Mouse (Mus musculus) liver, postnatal 0 days (tissue): Measurements from ENCODE around the gene Tmcc3. TPM values are rescaled to one million over a fixed set of nuclear protein-coding genes. Genes with fewer than 3 reads are reported as not detected.

Source experiments
- ATAC-seq: fragments of 200-750 bp; cut with Nextera tagmentation; 2 replicates; pipeline ENCODE4 v1.8.0; 2017; ENCODE audit warnings: mild to moderate bottlenecking, moderate library complexity
- DNase-seq: peaks from one replicate; pipeline ENCODE4 v3.0.0-alpha.2; 2016
- H3K27ac ChIP-seq: fragments of 300-500 bp; sonication (generic); 2 replicates; pipeline ENCODE4 v1.5.1; 2014; ENCODE audit warnings: antibody characterized with exemption, moderate library complexity, mild to moderate bottlenecking, low read depth
- H3K27me3 ChIP-seq: fragments of 300-500 bp; sonication (generic); 2 replicates; pipeline ENCODE4 v1.6.1; 2014; ENCODE audit warnings: low read length, control low read depth, mixed read lengths; ENCODE audit not compliant: insufficient read depth
- H3K36me3 ChIP-seq: fragments of 300-500 bp; sonication (generic); replicated peaks from 2 replicates; pipeline ENCODE4 v1.6.1; 2014; ENCODE audit warnings: mild to moderate bottlenecking, control low read depth, low read length, moderate library complexity, mixed read lengths; ENCODE audit not compliant: insufficient read depth
- H3K4me1 ChIP-seq: fragments of 300-500 bp; sonication (generic); 2 replicates; pipeline ENCODE4 v1.6.1; 2014; ENCODE audit warnings: antibody characterized with exemption, mild to moderate bottlenecking, control low read depth; ENCODE audit not compliant: insufficient read depth
- H3K4me2 ChIP-seq: fragments of 300-500 bp; sonication (generic); 2 replicates; pipeline ENCODE4 v1.6.1; 2014; ENCODE audit warnings: low read depth, mild to moderate bottlenecking, low read length, moderate library complexity, mixed read lengths
- H3K4me3 ChIP-seq: fragments of 300-500 bp; sonication (generic); 2 replicates; pipeline ENCODE4 v1.5.1; 2014; ENCODE audit warnings: low read depth, low read length
- H3K9ac ChIP-seq: fragments of 300-500 bp; sonication (generic); replicated peaks from 2 replicates; pipeline ENCODE4 v1.6.1; 2014; ENCODE audit warnings: mild to moderate bottlenecking, moderate library complexity
- H3K9me3 ChIP-seq: fragments of 300-500 bp; sonication (generic); 2 replicates; pipeline ENCODE4 v1.6.1; 2016; ENCODE audit warnings: mild to moderate bottlenecking, control low read depth, low read length, mixed read lengths
- CTCF ChIP-seq: sonication (generic); IDR thresholded peaks from 2 replicates; pipeline ENCODE4 v1.5.1; 2016; ENCODE audit warnings: antibody characterized with exemption, low read depth
- EP300 ChIP-seq: IDR thresholded peaks from 2 replicates; pipeline ENCODE4 v1.6.1; 2016; ENCODE audit warnings: antibody characterized with exemption, low read depth, mild to moderate bottlenecking
- WGBS: fragments of 180-500 bp; shearing (Covaris S2); extraction: QIAGEN DNeasy Blood & Tissue Kit; methylation state at CpG from one replicate; pipeline ENCODE4 v1.1.7; 2014; ENCODE audit not compliant: insufficient replicate concordance; 5-methylcytosine and 5-hydroxymethylcytosine counted together
- polyA plus RNA-seq: library from polyadenylated mRNA; unstranded; fragments of >200 nt; fragmentation: Nextera tagmentation; extraction: Ambion mirVana; gene quantifications from 2 replicates; pipeline ENCODE4 v1.2.1, GENCODE M21; 2015

Gene Tmcc3
- polyA plus RNA-seq, 1 experiment from 2014 or later, result 6.6 TPM

DNA sequence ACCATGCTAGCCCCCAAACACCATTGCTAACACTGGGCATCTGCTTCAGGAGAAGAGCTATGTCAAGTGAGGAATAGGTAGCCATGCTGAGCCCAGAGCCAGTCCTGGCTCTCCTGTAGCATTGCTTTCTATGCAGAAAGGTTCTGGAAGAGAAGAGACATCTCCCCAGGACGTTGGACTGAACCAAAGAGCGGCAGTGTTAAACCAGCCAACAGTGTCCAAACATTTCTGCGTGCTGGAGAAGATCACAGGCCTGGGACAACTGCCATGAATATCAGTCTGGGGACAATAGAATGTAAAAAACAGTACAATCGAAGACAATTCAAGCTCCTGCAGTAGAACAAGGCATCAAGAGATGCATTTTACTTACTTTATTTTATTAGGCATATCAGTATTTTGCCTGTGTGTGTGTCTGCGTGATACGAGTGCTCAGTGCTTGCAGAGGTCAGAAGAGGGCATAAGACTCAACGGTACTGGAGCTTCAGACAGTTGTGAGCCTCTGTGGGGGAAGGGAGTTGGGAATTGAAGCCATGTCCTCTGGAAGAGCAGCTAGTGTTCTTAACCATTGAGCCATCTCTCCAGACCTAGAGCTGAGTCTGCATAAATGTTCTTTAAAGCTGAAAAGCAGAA is 134.7 kb downstream of the Tmcc3 start:
- no peak overlapping the region for H3K27ac ChIP-seq
- peaks cover 3% of the 10 kb centered on the region; the same call in 1 of the 2 replicates for H3K4me1 ChIP-seq
- no peak overlapping the region for H3K9ac ChIP-seq
- no peak overlapping the region for H3K4me3 ChIP-seq
- no peaks in the 10 kb centered on the region for H3K27me3 ChIP-seq
- TF ChIP-seq EP300 (no peak), CTCF (no peak)
- no peaks in the 10 kb centered on the region for H3K36me3 ChIP-seq
- no peak for DNase-seq
- 67% methylated on average over 7 of the region's 7 CpGs for WGBS
- H3K4me2 ChIP-seq, result no peak overlapping the region
- ATAC-seq, result no peak
- no peaks in the 10 kb centered on the region for H3K9me3 ChIP-seq

- no peak for DNase-seq
- H3K4me1 ChIP-seq, result peaks cover 3% of the 10 kb centered on the region; the same call in 1 of the 2 replicates
- WGBS, result 33% methylated on average over 3 of the region's 3 CpGs
Observed at GRCm38 (mm10) chr10:94449676-94450075, 137.9 kb downstream of the Tmcc3 start.

DNA sequence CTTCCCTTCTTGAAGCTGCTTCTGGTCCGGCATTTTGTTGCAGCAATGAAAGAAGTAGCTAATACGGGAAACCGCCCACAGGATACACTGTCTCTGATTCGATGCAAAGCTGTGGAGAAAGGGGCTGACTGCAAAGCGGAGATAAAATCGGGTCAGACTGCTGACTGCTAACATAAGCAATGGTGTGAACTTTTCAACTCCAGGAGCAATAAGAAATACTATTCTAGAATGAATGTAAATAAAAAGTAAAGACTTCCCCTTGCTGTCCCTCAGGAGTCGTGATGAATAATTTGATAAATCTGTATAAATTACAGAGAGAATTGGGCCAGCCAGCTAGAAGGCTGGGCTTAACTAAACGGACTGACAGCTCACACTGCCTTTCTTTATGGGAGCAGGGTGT is 139.0 kb downstream of the Tmcc3 start:
- no peaks in the 10 kb centered on the region for H3K27me3 ChIP-seq
- H3K27ac ChIP-seq, result no peak overlapping the region
- no peak overlapping the region for H3K9ac ChIP-seq
- no peaks in the 10 kb centered on the region for H3K9me3 ChIP-seq
- no peak overlapping the region for H3K4me3 ChIP-seq
- 49% methylated on average over 8 of the region's 8 CpGs for WGBS
- DNase-seq (no peak), ATAC-seq (no peak)
- TF ChIP-seq EP300 (no peak), CTCF (no peak)
- peaks cover 3% of the 10 kb centered on the region; the same call in 1 of the 2 replicates for H3K4me1 ChIP-seq
- no peaks in the 10 kb centered on the region for H3K36me3 ChIP-seq
- H3K4me2 ChIP-seq, result no peak overlapping the region

More at GRCm38 (mm10) chr10:94449676-94450075, 137.9 kb downstream of the Tmcc3 start:
- no peak for ATAC-seq
- Histone ChIP-seq H3K9me3 (no peaks in the 10 kb centered on the region), H3K27ac (no peak overlapping the region), H3K36me3 (no peaks in the 10 kb centered on the region), H3K4me3 (no peak overlapping the region), H3K4me2 (no peak overlapping the region), H3K9ac (no peak overlapping the region), H3K27me3 (no peaks in the 10 kb centered on the region)
- TF ChIP-seq CTCF, result no peak
- TF ChIP-seq EP300, result no peak

- Histone ChIP-seq H3K9me3 (no peaks in the 10 kb centered on the region), H3K36me3 (no peaks in the 10 kb centered on the region), H3K9ac (no peak overlapping the region), H3K4me1 (no peaks in the 10 kb centered on the region), H3K4me3 (no peak overlapping the region), H3K27me3 (no peaks in the 10 kb centered on the region), H3K4me2 (no peak overlapping the region), H3K27ac (no peak overlapping the region)
- 66% methylated on average over 1 of the region's 1 CpGs for WGBS
- DNase-seq (no peak), ATAC-seq (no peak)
- TF ChIP-seq CTCF, result no peak
- no peak for TF ChIP-seq EP300
Observed at GRCm38 (mm10) chr10:94457454-94457853, 145.7 kb downstream of the Tmcc3 start.

DNA sequence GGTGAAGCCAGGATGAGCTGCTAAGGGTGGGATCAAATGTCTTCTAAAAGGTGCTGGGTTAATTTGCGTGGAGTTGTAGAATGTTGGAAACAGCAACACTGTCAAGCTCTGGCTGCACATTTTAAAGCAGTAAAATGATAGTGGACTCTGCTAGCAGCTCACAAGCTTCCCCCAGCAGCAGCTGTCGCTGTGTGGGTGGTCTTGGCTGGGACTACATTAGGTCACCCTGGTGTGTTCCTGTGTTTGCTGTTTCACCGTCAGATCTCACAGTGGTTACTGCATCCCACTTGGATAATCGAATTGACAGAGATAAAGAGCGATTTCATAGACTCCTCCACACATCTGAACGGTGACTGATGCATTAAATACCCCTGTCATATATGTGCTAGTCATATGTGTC is 146.9 kb downstream of the Tmcc3 start:
- TF ChIP-seq EP300, result no peak
- no peak for TF ChIP-seq CTCF
- Histone ChIP-seq H3K9ac (no peak overlapping the region), H3K9me3 (no peaks in the 10 kb centered on the region), H3K36me3 (no peaks in the 10 kb centered on the region), H3K4me2 (no peak overlapping the region), H3K4me3 (no peak overlapping the region), H3K27ac (no peak overlapping the region), H3K4me1 (no peaks in the 10 kb centered on the region), H3K27me3 (no peaks in the 10 kb centered on the region)
- no peak for ATAC-seq
- DNase-seq, result no peak
- 49% methylated on average over 6 of the region's 6 CpGs for WGBS

GRCm38 (mm10) chr10:94461378-94461777 is 149.6 kb downstream of the Tmcc3 start:
- Histone ChIP-seq H3K27me3 (no peaks in the 10 kb centered on the region), H3K4me1 (peaks cover 7% of the 10 kb centered on the region; the same call in 1 of the 2 replicates), H3K36me3 (no peaks in the 10 kb centered on the region), H3K9me3 (no peaks in the 10 kb centered on the region), H3K27ac (no peak overlapping the region), H3K4me3 (no peak overlapping the region), H3K4me2 (no peak overlapping the region), H3K9ac (no peak overlapping the region)
- TF ChIP-seq CTCF, result peak; percentile 71
- TF ChIP-seq EP300, result no peak
- DNase-seq (peak; percentile 31), ATAC-seq (no peak)
- 83% methylated on average over 3 of the region's 3 CpGs for WGBS

- TF ChIP-seq CTCF (no peak), EP300 (no peak)
- WGBS, result 85% methylated on average over 8 of the region's 8 CpGs
- ATAC-seq (no peak), DNase-seq (no peak)
- Histone ChIP-seq H3K9me3 (no peaks in the 10 kb centered on the region), H3K4me1 (peaks cover 7% of the 10 kb centered on the region; the same call in 1 of the 2 replicates), H3K36me3 (no peaks in the 10 kb centered on the region), H3K27me3 (no peaks in the 10 kb centered on the region), H3K9ac (no peak overlapping the region), H3K4me3 (no peak overlapping the region), H3K27ac (no peak overlapping the region), H3K4me2 (no peak overlapping the region)
Observed at GRCm38 (mm10) chr10:94461871-94462270, 150.1 kb downstream of the Tmcc3 start.
